Comparison of ENCODE assay signal across 19 mouse cellular contexts in genomic region chr9:107810985-107811384, GRCm38 (mm10).
"Had no signal": no experiment of that assay in that cellular context is flagged by ENCODE, and none has a peak within 500 bp of the region (broad histone marks: within the 10 kb centered on the region; RNA-seq: fewer than 3 reads in every experiment).

No protein-coding gene starts in this region.

- H3K27ac ChIP-seq: liver, embryonic 15.5 days; lung, embryonic 15.5 days; macrophage; midbrain, embryonic 12.5 days; midbrain, embryonic 15.5 days; neural tube, embryonic 12.5 days had no signal

- H3K9ac ChIP-seq: liver, embryonic 15.5 days; lung, embryonic 15.5 days; midbrain, embryonic 12.5 days; midbrain, embryonic 15.5 days; neural tube, embryonic 12.5 days had no signal

- H3K27me3 ChIP-seq: liver, embryonic 15.5 days; lung, embryonic 15.5 days; midbrain, embryonic 12.5 days; midbrain, embryonic 15.5 days; neural tube, embryonic 12.5 days had no signal

- H3K4me3 ChIP-seq: liver, embryonic 15.5 days; lung, embryonic 15.5 days; midbrain, embryonic 12.5 days; midbrain, embryonic 15.5 days; neural tube, embryonic 12.5 days had no signal

- DNase-seq: lung, adult 2 months; lung, postnatal 14 days; lung, postnatal 36 days; retina, postnatal 1 day; right cerebral cortex, adult 18-20 months; right cerebral cortex, postnatal 25 days; right cerebral cortex, postnatal 4 days; spleen, adult 18-20 months; thymus, adult 18-20 months; thymus, postnatal 14 days; thymus, postnatal 36 days had no signal

- H3K9me3 ChIP-seq: liver, embryonic 15.5 days; lung, embryonic 15.5 days; midbrain, embryonic 12.5 days; midbrain, embryonic 15.5 days; neural tube, embryonic 12.5 days had no signal

- H3K36me3 ChIP-seq: midbrain, embryonic 15.5 days had no signal

- H3K4me2 ChIP-seq: liver, embryonic 11.5 days; liver, embryonic 15.5 days; lung, embryonic 15.5 days; midbrain, embryonic 12.5 days; midbrain, embryonic 15.5 days; neural tube, embryonic 12.5 days had no signal

- ATAC-seq: lung, postnatal 0 days; midbrain, embryonic 15.5 days had no signal

- H3K4me1 ChIP-seq: liver, embryonic 15.5 days; lung, embryonic 15.5 days; midbrain, embryonic 12.5 days; midbrain, embryonic 15.5 days; neural tube, embryonic 12.5 days had no signal
